Mouse (Mus musculus) kidney, postnatal 14 days (tissue): ENCODE measurements around the gene Myl6.
A peak's percentile ranks its signal among the peaks of the same experiment; 100 is the strongest.

Experiments
- DNase-seq: peaks from one replicate; pipeline ENCODE4 v3.0.0; 2022; ENCODE audit warnings: mixed read lengths

Gene Myl6

GRCm38 (mm10) chr10:128493695-128494666 lies at the start of gene Myl6:
TSS of gene Myl6 (minus strand) at chr10:128494145.
- DNase-seq: peak; percentile 99

- no peak for DNase-seq
Observed at GRCm38 (mm10) chr10:128543100-128543499, 49.2 kb upstream of the Myl6 start.

DNA sequence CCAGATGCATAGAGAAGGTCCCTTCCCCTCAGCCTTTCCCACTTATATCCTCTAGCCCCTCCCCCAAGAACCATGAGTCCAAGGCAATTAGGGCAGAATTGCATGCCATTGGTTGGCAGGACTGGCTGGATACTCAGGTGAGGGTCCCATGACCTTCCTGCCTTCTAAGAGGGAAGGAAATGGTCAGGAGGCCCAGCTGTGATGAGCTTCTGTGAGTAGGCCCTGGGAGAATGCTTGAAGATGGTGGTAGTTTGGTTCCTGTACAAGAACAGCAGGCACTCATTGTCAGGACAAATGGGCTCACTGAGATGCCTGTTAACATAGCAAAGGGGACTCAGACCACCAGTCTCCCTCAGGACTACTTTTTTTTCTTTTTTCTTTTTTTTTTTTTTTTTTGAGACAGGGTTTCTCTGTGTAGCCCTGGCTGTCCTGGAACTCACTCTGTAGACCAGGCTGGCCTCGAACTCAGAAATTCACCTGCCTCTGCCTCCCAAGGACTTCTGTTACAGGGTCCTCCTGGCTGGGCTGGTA lies 44.5 kb upstream of the Myl6 start:
- DNase-seq: no peak

GRCm38 (mm10) chr10:128536266-128536940 lies 42.5 kb upstream of the Myl6 start:
- peak; percentile 92 for DNase-seq

DNA sequence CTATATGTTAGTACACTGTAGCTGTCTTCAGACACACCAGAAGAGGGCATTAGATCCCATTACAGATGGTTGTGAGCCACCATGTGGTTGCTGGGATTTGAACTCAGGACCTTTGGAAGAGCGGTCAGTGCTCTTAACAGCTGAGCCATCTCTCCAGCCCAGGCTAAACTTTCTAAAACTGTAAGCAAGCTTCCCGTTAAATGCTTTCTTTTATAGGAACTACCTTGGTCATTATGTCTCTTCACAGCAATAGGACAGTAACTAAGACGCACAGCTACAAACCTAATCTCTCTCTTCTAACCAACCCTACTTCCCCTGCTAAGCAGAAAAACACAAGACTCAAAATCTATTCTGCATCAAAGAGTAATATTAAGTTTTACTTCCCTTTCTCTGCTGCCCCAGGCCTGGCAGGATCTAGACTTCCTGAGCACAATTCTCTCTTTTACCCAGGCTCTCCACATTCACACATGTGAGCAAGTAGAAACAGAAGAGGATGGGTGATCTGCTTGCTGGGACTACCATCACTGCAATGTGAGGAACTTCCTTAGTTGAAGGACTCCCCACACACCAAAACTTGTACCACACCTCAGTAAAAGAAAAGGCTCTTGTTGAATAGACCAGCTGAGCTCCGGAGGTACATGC lies 41.8 kb upstream of the Myl6 start:
- DNase-seq: no peak

DNA sequence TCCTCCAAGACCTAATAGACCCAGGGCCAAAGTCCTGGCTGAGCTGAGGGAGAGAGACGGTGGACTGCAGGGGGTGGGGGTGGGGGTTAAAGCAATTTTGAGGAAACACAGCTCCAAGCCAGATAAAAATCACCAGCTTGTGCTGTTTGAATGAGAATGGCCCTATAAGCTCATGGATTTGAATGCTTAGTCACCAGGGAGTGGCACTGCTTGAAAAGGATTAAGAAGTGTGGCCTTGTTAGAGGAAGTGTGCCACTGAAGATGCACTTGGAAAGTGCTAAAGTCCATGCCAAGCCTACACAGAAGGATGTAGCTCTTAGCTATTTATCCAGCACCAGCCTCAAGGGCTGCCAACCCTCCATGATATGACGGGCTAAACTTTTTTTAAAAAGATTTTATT lies 41.3 kb upstream of the Myl6 start:
- DNase-seq: no peak

- DNase-seq: no peak
Observed at GRCm38 (mm10) chr10:128526366-128527356, 32.7 kb upstream of the Myl6 start.

- peak; percentile 96 for DNase-seq
Observed at GRCm38 (mm10) chr10:128525671-128526308, 31.8 kb upstream of the Myl6 start, which contains the start of gene Esyt1. TSS of gene Esyt1 (minus strand) at chr10:128525871.

- DNase-seq: peak; percentile 67
Observed at GRCm38 (mm10) chr10:128524732-128525662, 31.1 kb upstream of the Myl6 start.

- DNase-seq: no peak
Observed at GRCm38 (mm10) chr10:128524111-128524731, 30.3 kb upstream of the Myl6 start.

- no peak for DNase-seq
Observed at GRCm38 (mm10) chr10:128522351-128522750, 28.4 kb upstream of the Myl6 start.

DNA sequence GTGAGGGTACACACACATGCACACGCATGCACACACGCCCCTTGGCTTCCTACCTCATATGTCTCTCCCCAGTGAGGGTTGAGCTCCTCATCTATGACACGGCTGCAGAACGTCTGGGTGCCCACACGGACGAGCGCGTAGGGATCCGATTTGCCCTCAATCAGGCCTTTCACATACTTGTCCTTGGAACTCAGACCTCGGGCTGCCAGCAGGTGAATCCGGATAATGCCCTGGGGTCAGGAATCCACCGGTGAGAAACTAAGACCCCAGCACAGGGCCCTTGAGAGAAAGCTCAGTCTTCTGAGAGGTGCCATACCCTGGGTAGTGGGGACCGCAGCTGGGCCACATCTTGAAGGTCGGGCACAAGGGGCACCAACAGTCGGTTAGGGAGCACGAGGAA lies 26.6 kb upstream of the Myl6 start:
- no peak for DNase-seq

DNA sequence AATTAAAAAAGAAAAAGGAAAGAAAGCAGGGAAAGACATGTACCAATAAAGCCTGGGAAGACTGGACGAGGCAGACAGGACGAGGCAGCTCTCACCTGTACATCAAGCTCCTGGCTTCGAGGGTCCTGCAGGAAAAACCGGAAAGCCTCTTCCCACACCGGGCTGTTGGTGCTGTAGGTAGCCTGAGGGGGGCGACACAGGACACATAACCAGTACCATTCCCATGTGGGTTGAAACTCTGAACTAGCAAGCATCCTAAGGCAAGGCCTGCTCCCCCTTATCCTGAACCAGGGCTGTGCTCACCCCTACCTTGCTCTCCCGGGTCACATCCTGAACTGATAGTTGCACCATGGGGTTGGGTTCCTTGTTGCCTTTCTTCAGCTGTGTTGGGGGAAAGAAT lies 24.9 kb upstream of the Myl6 start:
- peak; percentile 56 for DNase-seq

DNA sequence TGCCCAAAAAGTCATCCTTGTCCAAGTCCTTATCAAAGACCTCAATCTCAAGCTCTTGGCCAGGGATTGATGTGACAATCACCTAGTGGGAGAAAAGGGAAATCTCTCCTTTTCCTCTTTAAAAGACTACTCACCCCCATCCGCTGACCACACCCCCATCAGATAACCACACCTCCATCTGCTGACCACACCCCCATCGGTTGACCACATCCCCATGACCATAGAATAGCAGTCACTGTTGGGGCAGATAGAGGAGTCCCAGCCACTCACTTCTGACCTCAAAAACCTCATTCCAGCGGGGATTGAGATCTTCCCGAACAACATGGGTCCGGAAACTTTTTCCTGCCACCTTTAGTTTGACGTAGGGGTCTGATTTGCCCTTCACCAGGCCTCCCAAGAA lies 22.7 kb upstream of the Myl6 start:
- no peak for DNase-seq

DNA sequence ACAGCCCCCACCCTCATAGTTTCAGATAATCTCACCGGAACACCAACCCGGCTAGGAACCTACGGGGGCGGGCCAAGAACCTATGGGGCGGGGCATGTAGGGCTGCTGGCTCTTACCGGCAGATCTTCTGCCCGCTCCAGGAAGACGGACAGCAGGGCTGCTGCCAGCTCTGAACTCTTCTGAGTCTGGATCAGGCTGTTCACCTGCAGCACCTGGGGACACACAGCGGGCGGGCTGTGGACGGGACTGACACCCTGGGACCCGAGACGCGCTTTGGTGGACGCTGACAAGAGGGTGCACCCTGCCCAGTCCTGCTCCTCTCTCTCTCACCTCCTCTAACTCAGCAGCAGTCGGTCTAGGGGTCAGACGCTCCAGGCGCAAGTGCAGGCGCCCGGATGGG lies 22.1 kb upstream of the Myl6 start:
- DNase-seq: no peak

- DNase-seq: no peak
Observed at GRCm38 (mm10) chr10:128515044-128515443, 21.1 kb upstream of the Myl6 start.

GRCm38 (mm10) chr10:128511761-128512160 lies 17.8 kb upstream of the Myl6 start:
- DNase-seq: no peak

GRCm38 (mm10) chr10:128511189-128511588 lies 17.2 kb upstream of the Myl6 start:
- DNase-seq: no peak

DNA sequence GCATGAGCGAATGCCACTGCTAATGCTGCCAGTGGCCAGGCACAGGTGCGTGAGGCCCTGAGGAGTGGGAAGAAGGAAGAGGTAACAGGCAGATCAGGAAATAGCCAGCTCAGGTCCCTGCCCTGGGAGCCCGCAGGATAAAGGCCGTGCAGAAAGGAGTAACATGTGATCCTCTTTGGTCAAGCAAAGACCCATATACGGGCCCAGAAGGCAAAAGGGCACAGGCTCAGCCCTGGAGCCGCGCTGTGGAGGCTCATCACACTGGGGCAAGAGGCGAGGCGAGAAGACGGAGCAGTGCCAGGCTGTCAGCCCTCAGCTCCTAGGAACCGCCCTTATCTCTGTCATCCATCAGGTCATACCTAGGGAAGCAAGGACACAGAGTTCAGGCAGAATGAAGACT lies 16.4 kb upstream of the Myl6 start:
- no peak for DNase-seq

DNA sequence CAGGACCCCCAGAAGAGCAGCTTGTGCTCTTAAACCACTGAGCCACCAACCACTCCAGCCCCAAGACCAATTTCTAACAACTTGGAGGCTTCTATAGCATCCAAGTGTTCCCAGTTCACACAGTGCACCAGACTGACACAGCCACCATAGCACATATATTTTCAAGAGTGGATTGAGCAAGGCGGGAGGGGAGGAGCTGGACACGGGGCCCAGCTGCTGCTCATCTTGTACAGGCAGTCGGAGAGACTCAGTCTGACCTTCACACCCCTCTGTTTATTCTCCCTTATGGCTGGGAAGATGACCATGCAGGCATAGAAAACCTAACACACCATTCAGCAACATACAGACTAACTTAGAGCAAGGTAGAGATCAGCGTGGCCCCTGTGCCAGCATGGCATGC lies 15.9 kb upstream of the Myl6 start:
- no peak for DNase-seq
